Mouse (Mus musculus): ENCODE measurements around the gene Fbxl17. TPM values are rescaled to one million over a fixed set of nuclear protein-coding genes. Genes with fewer than 3 reads are reported as not detected.

Gene Fbxl17
- polyA plus RNA-seq, 1 experiment from 2014 or later: 3.3 TPM

- no peak for TF ChIP-seq EP300 (IDR thresholded peaks at IDR 0.05; ENCODE audit: low read depth)
- peak; percentile 34; the same call in 1 of the 2 replicates for TF ChIP-seq CTCF (IDR thresholded peaks at IDR 0.05; ENCODE audit: low read depth)
- Histone ChIP-seq H3K9ac (replicated peaks) (no peak overlapping the region), H3K27ac (ENCODE audit: low read depth) (no peak overlapping the region), H3K36me3 (replicated peaks; ENCODE audit: insufficient read depth, low read length) (no peaks in the 10 kb centered on the region), H3K27me3 (ENCODE audit: insufficient read depth, low read length) (no peaks in the 10 kb centered on the region), H3K4me1 (ENCODE audit: insufficient read depth) (peaks cover 15% of the 10 kb centered on the region), H3K9me3 (ENCODE audit: low read length) (no peaks in the 10 kb centered on the region), H3K4me2 (ENCODE audit: low read depth, low read length) (no peak overlapping the region), H3K4me3 (ENCODE audit: low read depth, low read length) (no peak overlapping the region)
- WGBS (ENCODE audit: insufficient replicate concordance): 72% methylated on average over 13 of the region's 13 CpGs
- ATAC-seq: no peak
- peak; percentile 19 for DNase-seq
These were observed 96.8 kb downstream of the Fbxl17 start for GRCm38 (mm10) chr17:63402741-63403681.

DNA sequence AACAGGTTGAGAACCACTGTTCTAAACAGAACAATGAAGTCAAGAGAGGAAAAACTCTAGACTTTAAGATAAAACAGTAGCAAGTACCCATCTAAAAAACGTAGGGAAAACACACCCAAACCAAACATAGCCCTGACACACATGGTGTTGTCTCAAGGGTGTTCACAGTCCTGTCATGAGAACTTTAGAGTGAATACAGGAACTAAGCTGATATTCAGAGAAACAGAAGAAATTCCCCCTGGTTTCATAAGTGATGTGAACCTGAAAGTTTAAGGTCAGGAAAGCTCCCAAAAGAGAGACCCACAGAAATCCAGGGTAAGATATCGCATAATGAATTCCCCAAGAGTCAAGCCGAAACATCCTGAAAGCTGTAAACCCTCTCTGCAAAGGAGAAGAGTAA is 97.6 kb downstream of the Fbxl17 start:
- WGBS (ENCODE audit: insufficient replicate concordance): 60% methylated on average over 3 of the region's 3 CpGs
- Histone ChIP-seq H3K4me2 (ENCODE audit: low read depth, low read length) (no peak overlapping the region), H3K4me3 (ENCODE audit: low read depth, low read length) (no peak overlapping the region), H3K27me3 (ENCODE audit: insufficient read depth, low read length) (no peaks in the 10 kb centered on the region), H3K9me3 (ENCODE audit: low read length) (no peaks in the 10 kb centered on the region), H3K9ac (replicated peaks) (no peak overlapping the region), H3K36me3 (replicated peaks; ENCODE audit: insufficient read depth, low read length) (no peaks in the 10 kb centered on the region), H3K27ac (ENCODE audit: low read depth) (no peak overlapping the region), H3K4me1 (ENCODE audit: insufficient read depth) (peaks cover 17% of the 10 kb centered on the region)
- TF ChIP-seq CTCF (IDR thresholded peaks at IDR 0.05; ENCODE audit: low read depth) (no peak), EP300 (IDR thresholded peaks at IDR 0.05; ENCODE audit: low read depth) (no peak)
- no peak for DNase-seq
- no peak for ATAC-seq

- no peak for DNase-seq
- ATAC-seq: no peak
- Histone ChIP-seq H3K27me3 (ENCODE audit: insufficient read depth, low read length) (no peaks in the 10 kb centered on the region), H3K9me3 (ENCODE audit: low read length) (no peaks in the 10 kb centered on the region), H3K4me1 (ENCODE audit: insufficient read depth) (peaks cover 17% of the 10 kb centered on the region), H3K36me3 (replicated peaks; ENCODE audit: insufficient read depth, low read length) (no peaks in the 10 kb centered on the region), H3K4me3 (ENCODE audit: low read depth, low read length) (no peak overlapping the region), H3K9ac (replicated peaks) (no peak overlapping the region), H3K27ac (ENCODE audit: low read depth) (no peak overlapping the region), H3K4me2 (ENCODE audit: low read depth, low read length) (no peak overlapping the region)
- no peak for TF ChIP-seq CTCF (IDR thresholded peaks at IDR 0.05; ENCODE audit: low read depth)
- no peak for TF ChIP-seq EP300 (IDR thresholded peaks at IDR 0.05; ENCODE audit: low read depth)
- 58% methylated on average over 5 of the region's 5 CpGs for WGBS (ENCODE audit: insufficient replicate concordance)
These were observed 99.2 kb downstream of the Fbxl17 start for GRCm38 (mm10) chr17:63400640-63401039.

- Histone ChIP-seq H3K4me2 (ENCODE audit: low read depth, low read length) (no peak overlapping the region), H3K9me3 (ENCODE audit: low read length) (no peaks in the 10 kb centered on the region), H3K9ac (replicated peaks) (no peak overlapping the region), H3K27ac (ENCODE audit: low read depth) (no peak overlapping the region), H3K36me3 (replicated peaks; ENCODE audit: insufficient read depth, low read length) (no peaks in the 10 kb centered on the region), H3K27me3 (ENCODE audit: insufficient read depth, low read length) (no peaks in the 10 kb centered on the region), H3K4me1 (ENCODE audit: insufficient read depth) (peaks cover 17% of the 10 kb centered on the region), H3K4me3 (ENCODE audit: low read depth, low read length) (no peak overlapping the region)
- no peak for TF ChIP-seq EP300 (IDR thresholded peaks at IDR 0.05; ENCODE audit: low read depth)
- TF ChIP-seq CTCF (IDR thresholded peaks at IDR 0.05; ENCODE audit: low read depth): no peak
- WGBS (ENCODE audit: insufficient replicate concordance): 86% methylated on average over 8 of the region's 8 CpGs
- no peak for DNase-seq
- no peak for ATAC-seq
These were observed 100.0 kb downstream of the Fbxl17 start for GRCm38 (mm10) chr17:63399816-63400215.

DNA sequence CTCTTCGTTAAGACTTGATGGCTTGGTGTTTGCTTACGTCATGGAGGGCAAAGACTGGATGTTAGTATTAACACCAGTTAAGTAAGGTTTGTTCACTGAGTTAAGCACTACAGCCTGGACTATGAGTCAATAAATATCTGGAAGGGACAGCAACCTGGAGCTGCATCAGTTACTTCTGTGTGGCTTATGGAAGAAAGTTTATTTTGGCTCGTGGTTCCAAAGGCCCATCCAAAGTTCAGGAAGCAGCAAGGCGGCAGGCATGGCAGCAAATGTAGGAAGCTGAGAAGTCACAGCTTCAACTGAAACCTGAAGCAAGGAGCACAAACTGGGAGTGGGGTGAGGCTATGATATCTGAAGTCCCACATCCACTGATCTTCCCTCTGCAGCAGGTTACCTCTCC is 108.3 kb downstream of the Fbxl17 start:
- H3K9me3 ChIP-seq (ENCODE audit: low read length): no peaks in the 10 kb centered on the region
- 65% methylated on average over 4 of the region's 4 CpGs for WGBS (ENCODE audit: insufficient replicate concordance)
- ATAC-seq (peak; percentile 72), DNase-seq (no peak)
- H3K4me3 ChIP-seq (ENCODE audit: low read depth, low read length): no peak overlapping the region
- H3K4me2 ChIP-seq (ENCODE audit: low read depth, low read length): no peak overlapping the region
- peaks cover 10% of the 10 kb centered on the region for H3K4me1 ChIP-seq (ENCODE audit: insufficient read depth)
- no peaks in the 10 kb centered on the region for H3K27me3 ChIP-seq (ENCODE audit: insufficient read depth, low read length)
- H3K27ac ChIP-seq (ENCODE audit: low read depth): peak overlapping the region; percentile 18; the same call in 1 of the 2 replicates
- TF ChIP-seq CTCF (IDR thresholded peaks at IDR 0.05; ENCODE audit: low read depth) (no peak), EP300 (IDR thresholded peaks at IDR 0.05; ENCODE audit: low read depth) (no peak)
- H3K36me3 ChIP-seq (replicated peaks; ENCODE audit: insufficient read depth, low read length): no peaks in the 10 kb centered on the region
- no peak overlapping the region for H3K9ac ChIP-seq (replicated peaks)

- Histone ChIP-seq H3K4me2 (ENCODE audit: low read depth, low read length) (no peak overlapping the region), H3K4me3 (ENCODE audit: low read depth, low read length) (no peak overlapping the region), H3K9me3 (ENCODE audit: low read length) (no peaks in the 10 kb centered on the region), H3K4me1 (ENCODE audit: insufficient read depth) (peaks cover 10% of the 10 kb centered on the region), H3K9ac (replicated peaks) (no peak overlapping the region), H3K36me3 (replicated peaks; ENCODE audit: insufficient read depth, low read length) (no peaks in the 10 kb centered on the region), H3K27me3 (ENCODE audit: insufficient read depth, low read length) (no peaks in the 10 kb centered on the region), H3K27ac (ENCODE audit: low read depth) (no peak overlapping the region)
- TF ChIP-seq CTCF (IDR thresholded peaks at IDR 0.05; ENCODE audit: low read depth) (no peak), EP300 (IDR thresholded peaks at IDR 0.05; ENCODE audit: low read depth) (no peak)
- ATAC-seq (no peak), DNase-seq (no peak)
- 72% methylated on average over 4 of the region's 4 CpGs for WGBS (ENCODE audit: insufficient replicate concordance)
These were observed 108.9 kb downstream of the Fbxl17 start for GRCm38 (mm10) chr17:63390951-63391350.
